Mouse (Mus musculus): Measurements from ENCODE around the gene Plcb2.

The Plcb2 gene

DNA sequence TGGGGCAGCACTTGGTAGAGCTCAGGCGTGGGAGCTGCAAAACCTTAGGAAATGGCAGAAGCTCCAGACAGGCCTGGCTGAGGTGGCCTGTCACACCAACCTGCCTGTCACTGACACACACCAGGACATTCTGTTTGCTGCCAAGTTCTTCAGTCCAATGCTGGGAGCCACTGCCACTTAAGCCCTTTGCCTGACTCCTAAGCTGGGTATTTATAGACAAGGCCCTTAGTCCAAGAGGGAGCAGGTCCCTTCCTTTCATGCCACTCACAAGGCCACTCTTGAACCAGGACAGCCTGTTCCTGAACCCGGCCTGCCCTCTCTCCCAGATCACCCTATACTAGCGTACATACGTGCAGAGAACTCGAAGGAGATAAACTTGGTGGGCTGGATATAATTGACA, 11.6 kb downstream of the Plcb2 start:
- DNase-seq (ENCODE audit: low read depth, low spot score), result no peak

DNA sequence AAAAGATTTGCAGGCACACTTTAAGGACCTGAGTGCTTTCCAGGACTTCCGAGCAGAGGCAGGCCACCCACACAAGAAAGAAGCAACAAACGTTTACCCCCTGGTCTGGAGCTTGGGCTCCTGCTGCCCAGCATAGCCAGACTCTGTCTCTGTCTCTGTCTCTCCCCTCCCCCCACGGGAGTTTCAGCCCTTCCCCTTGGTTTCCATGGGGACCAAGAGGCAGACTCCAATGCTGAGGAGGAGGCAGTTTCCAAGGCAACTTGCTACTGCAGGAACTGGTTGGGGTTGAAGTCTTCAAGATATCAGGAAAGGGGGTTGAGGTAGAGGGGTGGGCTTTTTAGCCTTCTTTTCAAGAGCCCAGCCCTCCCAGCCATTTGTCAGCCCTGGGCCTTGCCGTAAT, 14.0 kb downstream of the Plcb2 start:
- peak; percentile 56 for DNase-seq (ENCODE audit: low read depth, low spot score)

DNA sequence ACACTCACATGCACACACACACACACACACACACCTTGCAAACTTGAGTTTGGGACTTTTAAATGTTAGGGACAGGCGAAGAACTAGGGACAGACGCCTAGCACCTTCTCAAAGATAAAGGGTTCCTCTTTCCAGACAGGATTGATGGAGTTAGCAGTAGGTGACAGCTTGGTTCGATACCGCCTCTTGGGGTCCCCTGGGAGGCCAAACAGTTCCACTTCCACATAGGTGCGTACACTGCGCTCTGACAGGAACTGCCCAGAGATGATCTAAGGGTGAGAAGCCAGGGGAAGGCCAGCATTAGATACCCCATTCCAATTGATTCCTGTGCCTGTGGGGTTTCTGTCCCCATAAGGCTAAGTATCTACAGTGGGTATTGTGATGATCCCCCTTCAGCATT, 14.6 kb downstream of the Plcb2 start:
- no peak for DNase-seq (ENCODE audit: low read depth, low spot score)

DNA sequence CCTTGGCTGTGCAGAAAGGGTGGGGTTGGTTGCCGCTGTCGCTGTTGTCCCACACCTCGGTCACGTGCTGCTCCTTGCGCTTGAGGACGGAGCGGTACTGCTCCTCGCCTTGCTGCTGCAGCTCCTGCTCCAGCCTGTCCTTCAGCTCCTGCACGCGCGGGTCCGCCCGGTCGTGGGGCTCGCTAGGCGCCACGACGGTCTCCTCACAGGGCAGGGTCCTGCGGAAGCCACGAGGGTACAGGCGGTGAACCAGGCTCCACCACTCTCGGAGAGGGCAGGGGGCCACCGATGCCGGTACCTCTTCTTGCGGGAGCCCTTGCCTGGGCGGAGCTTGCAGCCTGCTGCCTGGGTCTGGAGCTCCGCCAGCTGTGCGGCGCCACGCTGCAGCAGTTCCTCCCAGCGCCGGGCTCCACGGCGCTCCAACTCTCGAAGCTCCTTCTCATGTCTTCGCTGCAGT, 17.2 kb downstream of the Plcb2 start:
- peak; percentile 44 for DNase-seq (ENCODE audit: low read depth, low spot score)

DNA sequence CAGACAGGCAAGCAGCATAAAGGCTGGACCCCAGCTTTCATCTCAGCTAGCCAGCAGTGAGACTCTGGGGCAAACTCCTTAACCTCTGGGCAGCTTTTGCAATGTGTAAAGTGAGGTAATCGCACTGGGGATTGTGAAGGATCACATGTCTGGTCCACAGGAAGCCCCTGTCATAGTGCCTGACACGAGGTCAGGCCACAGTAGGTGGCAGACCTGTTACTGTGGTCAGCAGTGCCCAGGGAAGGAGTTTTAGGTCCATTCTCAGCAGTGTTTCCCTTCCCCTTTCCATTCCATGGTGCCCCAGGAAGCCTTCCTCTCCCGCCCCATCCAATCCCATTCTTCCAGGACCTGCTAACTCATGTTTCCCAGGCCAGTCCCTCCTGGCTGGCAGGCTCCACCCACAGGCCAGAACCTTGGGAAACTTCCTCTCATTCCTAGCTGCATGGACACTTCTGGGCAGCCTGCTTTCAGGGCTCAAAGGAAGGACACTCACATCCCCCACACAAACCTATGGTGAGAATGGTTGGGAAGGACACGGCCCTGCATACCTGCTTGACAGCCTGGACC, 18.5 kb downstream of the Plcb2 start:
- no peak for DNase-seq (ENCODE audit: low read depth, low spot score)

DNA sequence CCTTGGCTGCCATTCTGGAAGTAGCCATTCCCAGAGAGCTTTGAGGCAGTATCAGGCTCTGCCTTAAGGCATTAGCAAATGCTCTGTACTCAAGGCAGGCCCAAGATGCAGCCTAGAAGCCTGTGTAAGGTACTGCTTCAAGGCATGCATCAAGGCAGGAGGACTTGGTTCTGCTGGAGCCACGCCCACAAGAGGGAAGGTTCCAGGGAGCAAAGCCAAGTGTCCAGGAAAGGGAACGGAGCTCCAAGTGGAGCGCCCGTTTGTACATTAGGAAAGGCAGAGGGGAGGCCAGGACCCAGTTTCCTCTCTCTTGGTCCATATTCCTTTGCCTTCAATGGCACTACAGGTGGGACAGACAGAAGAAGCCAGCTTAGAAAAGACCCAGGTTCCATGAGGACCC, 19.8 kb downstream of the Plcb2 start:
- no peak for DNase-seq (ENCODE audit: low read depth, low spot score)

DNA sequence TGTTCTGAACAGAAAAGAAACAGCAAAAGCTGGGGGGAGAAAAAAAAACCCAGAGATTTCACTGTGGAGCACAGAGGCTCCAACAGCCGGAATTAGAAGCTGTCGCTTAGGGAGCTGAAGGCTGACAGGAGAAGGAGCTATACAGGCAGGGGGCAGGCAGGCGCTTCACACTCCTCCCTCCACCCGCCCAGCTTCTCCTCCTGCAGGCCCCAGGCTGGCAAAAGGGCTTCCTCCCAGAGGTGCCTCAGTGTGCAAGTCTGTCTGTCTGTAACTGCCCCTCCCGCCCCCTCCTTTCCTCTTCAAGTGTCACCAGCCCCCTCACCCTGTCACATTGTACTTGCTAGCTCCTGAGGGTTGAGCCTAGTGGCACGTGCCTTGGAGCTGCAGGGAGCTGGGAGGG, 21.8 kb downstream of the Plcb2 start:
- no peak for DNase-seq (ENCODE audit: low read depth, low spot score)

DNA sequence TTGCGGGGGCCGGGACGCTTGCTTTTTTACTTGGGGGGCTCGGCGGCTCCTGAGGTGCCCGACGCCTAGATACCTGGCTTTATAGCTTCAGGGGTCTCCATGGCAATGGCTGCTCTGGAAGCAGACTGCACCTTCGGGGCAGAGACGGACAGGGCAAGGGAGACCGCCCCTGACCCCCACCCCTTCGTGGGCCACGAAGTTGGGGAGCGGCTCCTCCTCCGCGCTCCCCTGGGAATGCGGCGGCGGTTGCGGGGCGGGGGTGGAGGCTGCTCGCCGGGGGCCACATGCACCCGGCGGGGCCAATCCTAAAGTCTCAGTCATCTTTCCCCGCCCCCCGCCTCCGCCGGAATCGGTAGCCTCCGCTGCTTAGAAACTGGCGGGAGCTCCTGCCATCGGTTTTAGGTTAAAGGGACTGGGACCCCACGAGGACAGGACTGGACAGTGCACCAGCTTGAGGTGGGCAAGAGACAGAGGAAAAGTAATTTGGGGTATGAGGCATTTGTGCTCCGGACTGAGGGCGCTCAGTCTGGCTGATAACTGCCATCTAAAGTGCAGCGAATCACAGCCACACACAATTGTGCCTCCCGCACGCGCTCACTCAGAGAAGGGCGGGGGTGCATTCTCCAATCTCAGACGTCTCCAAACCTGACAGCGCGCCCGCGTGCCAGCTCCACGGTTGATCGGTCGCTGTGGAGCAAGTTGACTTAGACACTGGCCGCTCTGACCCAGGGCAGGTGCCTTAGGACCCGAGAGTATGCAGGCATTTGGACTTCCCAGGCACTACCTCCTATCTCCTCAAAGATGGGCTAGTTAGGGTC, 24.1 kb downstream of the Plcb2 start, which contains the start of gene Ankrd63:
TSS of gene Ankrd63 (minus strand) at position 51 of the 818 bp plus-strand sequence.
- DNase-seq (ENCODE audit: low read depth, low spot score), result peak; percentile 51

DNA sequence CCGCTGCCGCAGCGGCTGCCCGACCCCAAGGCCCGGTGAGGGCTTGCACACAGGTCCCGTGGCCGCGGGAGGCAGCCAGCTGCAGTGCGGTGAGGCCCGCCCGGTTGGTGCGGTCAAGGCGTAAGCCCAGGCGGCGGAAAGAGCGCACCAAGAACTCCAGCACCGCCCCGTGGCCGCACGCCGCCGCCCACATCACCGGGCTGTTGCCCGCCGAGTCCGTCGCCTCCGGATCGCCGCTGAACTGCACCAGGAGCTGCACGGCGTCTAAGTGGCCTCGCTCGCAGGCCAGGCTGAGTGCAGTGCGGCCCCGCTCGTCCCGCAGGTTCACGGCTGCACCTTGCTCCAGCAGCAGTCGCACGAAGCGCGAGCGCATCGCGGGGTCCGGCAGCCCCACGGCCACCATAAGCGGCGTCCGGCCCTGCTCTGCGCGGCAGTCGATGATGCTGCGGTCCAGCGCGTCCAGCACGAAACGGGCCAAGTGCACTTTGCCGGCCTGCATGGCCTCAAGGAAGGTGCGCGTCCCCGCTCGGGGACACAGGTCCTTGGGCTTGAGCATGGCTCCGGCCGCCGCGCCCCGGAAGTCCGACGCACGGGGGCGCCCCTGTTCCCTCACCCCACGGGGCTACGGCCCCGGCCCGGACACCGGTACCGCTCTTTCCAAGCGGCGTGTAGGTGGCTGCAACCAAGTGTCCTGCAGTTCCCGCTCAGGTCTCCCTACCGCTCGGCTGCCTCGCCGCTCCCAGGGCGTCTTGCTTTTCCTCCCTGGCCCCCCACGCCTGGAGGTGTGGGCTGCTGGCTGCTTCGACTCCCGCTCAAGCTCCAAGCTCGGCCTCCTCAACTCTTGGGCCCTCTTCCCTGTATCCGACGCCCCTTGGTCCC, 25.1 kb downstream of the Plcb2 start:
- DNase-seq (ENCODE audit: low read depth, low spot score), result peak; percentile 62

DNA sequence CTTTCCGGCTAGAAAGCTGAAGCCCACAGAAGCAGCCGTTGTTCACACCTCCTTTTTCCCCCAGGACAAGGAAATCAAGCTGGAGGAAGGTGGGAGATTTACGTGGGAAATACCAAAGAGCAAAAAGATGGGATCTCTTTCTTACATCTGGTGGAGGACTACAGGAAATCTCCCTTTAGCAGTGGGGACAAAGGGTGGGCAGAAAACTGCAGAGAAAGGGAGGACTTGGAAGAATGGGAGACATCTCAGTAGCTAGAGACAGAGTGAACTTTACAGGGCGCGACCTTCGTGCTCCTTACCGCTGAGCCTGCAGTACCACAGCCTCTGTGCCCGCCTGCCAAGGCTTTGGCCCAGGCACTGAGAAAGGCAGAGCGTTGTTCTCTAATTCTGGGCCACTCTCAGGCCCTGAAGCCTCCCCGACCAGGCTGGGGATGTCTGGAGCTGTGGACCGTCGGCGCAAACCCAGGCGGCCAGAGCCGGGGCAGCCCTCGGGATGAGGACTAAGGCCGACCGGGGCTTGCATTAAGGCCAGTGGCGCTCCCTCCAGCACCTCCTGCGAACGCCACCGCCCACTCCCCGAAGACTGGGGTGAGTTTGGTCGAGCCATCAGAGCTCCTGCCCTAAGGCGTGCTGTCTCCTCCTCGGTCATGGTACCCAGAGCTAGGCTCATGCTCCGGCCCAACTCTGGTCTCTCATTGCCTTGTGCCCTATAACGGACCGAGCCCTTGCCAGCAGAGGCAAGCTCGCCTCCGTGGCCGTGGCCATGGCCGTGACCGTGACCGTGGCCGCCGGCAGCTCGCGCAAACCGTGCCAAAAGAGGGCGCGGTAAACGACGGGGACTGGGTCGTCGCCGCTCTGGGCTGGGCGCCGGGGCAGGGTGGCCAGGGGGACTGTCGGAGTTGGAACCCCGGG, 26.0 kb downstream of the Plcb2 start:
- peak; percentile 60 for DNase-seq (ENCODE audit: low read depth, low spot score)

DNA sequence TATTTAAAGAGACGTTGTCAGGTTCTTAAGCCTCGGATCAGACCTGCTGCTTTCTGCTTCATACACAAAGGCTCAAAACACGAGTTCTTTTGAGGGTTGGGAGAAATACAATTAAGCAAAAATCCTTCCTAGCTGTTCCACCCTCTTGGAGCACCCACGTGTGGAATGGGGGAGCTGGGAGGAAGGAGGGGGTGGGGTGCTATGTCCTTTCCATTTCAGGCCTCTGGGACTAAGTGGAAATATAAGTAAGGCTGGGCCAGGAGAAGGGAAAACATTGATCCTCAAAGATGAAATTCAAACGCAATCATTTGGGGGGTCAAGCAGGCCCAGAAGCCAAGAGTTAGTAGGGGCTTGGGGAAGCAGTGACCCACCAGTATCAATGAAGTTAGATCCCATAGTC, 27.1 kb downstream of the Plcb2 start:
- no peak for DNase-seq (ENCODE audit: low read depth, low spot score)

DNA sequence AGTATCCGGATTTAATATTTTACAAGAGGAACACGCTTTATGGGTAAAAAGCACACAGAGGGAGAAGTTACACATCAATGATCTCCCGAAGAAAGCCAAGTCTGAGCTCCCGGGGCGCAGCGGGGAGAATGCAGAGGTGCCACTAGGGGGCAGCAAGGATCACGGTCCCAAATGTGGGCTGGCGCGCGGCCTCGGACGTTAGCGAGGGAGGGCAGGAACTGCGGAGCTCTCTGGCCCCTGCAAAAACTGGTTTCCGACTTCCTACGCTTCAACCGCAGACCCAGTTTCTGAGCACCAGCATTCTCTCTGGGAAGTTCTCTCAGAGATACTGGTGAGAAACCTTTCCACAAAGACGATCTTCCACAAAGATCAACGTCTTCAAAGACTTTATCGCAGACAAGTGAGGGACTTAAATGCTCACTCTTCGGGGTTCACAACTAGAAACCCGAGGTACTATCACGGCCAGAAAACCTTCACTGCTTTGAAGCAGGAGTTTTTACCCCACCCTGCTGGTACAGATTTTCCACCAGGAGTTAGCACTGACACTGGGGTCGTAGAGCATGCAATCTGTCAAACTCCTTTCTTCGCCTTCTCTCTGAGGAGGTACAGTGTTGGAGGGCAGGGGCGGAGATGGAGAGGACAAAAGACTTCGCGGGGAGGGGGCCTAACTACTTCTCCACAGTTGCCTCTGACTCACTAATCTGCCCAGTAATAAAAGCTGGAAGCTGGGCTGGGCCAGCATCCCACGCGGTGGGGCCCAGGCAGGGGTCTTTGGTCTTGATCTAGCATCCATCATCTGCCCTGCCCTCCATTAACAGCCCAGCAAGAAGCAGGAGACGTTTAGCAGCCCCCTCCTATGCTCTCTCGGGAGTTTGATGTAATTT, 27.8 kb downstream of the Plcb2 start:
- DNase-seq (ENCODE audit: low read depth, low spot score), result peak; percentile 79

DNA sequence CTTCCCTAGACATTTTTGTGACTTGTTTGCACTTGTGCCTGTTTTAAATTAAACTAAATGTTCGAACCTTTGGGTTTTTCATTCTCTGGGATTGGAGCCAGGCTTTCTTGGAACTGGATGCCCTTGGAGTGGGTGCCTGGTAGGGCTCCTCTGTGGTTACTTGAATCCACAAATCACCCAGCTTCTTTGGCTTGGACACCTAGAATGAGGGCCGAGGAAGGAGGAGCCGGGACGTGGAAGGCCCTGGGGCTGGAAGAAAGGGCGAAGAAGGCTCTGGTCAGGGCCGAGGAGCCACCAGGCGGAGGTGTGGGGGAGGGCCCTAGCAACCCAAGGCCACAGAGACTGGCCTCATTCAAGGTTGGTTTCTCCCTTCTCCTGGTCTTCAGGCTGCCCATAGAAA, 30.3 kb downstream of the Plcb2 start:
- DNase-seq (ENCODE audit: low read depth, low spot score), result no peak

DNA sequence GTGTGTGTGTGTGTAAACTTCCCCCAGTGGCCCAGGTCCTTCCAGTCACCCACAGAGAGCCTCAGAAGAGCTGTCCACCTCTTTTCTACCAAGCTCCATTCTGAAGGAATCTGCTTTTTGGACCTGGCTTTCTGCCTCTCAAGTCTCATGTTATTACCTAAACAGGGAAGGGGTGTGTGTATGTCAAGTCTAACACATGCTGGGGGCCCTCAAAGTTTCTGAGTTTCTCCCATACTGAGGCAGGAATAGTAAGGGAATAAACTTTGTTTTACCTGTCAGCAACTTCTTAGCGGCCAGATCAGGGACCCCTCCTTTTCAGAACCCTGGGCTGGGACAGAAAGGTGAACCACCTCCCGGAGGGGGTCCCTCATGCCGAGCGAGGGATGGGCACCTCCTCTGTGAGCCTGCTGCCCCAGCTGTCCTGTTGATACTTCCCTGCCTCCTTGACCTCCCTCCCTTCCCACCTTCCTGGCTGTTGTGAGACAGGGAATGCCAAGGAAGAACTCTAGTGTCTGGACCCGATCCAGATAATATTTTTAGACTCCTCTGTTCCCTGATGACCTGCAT, 30.8 kb downstream of the Plcb2 start:
- DNase-seq (ENCODE audit: low read depth, low spot score), result no peak

DNA sequence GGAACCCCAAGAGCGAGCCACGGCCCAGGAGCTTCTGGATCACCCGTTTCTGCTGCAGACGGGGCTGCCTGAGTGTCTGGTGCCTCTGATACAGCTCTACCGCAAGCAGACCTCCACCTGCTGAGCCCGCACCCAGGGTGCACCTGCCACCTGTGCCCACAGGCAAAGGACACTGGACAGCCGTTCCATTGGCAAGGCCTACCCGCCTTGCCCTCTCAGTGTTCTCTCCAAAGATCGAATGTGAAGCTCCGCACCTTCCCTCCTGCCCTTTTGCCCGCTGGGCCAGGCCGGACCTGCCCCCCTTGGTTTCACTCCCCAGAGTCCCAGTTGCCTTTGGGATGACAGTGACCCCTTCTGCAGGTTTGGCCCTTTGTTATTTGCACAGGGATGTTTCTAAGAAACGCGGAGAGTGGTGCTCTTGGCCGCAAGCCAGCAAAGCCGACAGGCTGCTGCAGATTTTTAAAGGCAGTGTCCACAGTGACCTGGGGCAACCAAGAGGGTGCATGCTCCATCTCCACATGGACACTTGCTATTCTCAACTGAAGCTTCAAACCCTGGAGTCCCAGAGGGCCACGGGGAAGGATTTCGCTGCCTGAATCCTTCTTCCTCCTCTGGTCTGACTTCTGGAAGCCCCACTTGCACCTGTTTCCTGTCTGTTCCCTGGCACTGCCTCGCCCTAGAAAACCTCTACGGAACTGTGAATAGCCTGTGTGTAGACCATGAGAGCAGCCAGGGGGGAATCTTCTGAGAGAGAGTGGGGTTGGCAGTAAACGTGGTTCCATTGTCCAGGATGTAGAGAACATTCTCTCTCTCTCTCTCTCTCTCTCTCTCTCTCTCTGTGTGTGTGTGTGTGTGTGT, 31.6 kb downstream of the Plcb2 start:
- no peak for DNase-seq (ENCODE audit: low read depth, low spot score)

DNA sequence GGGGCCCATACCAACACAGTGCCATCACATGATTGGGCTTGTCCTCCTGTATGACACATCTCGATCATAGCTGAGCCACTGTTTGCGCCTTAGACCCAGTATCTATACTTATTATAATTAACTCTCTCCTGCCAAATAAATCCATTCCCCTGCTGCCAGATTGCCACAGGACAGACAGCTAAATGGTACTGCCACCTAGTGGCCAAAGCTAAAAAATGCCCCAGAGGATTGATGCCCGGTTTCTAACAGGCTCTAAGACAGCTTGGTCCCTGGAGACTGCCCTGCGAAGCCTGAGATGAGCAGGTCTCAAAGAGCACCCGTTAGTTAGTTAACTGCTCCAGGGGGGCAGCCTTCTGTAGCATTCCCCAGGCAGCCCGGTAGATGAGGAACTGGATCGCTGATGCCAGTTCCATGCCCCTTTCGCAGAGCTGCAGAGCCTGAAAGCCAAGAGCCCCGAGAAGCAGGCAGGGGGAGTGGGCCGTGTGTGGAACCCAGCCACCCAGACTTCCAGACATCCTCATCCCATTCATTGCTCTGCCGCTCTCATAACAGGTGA, 32.5 kb downstream of the Plcb2 start:
- peak; percentile 85 for DNase-seq (ENCODE audit: low read depth, low spot score)

DNA sequence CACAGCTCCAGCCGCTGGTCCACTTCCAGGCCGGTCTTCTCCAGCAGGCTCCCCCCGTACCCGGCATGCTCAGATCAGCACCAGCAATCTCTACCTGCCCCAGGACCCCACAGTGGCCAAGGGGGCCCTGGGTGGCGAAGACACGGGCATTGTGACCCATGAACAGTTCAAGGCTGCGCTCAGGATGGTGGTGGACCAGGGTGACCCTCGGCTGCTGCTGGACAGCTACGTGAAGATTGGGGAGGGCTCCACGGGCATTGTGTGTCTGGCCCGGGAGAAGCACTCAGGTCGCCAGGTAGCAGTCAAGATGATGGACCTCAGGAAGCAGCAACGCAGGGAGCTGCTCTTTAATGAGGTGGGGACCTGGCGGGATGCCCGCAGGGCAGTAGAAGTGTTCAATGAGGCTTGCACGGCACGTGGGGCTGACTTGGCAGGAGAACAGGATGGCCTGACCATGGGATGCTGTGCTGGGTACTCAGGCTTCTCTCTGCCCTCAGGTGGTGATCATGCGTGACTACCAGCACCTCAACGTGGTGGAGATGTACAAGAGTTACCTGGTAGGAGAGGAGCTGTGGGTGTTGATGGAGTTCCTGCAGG, 34.8 kb downstream of the Plcb2 start:
- DNase-seq (ENCODE audit: low read depth, low spot score), result no peak

DNA sequence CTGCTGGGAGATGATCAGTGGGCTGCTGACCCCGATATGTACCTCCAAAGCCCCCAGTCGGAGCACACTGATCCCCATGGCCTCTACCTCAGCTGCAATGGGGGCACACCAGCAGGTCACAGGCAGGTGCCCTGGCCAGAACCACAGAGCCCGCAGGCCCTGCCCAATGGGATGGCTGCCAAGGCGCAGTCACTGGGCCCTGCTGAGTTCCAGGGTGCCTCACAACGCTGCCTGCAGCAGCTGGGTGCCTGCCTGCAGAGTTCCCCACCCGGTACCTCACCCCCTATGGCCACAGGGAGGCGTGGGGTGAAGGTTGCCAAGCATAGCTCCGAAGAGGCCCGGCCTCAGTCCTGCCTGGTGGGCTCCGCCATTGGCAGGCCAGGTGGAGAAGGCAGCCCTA, 38.4 kb downstream of the Plcb2 start:
- DNase-seq (ENCODE audit: low read depth, low spot score), result no peak
